Mouse (Mus musculus) inflammation-experienced regulatory T-cells, adult 6 months (primary cell): ENCODE measurements around the gene Neu3. TPM values are rescaled to one million over a fixed set of nuclear protein-coding genes. Genes with fewer than 3 reads are reported as not detected.

Experiments used
- ATAC-seq: one replicate; pipeline ENCODE4 v1.8.0; 2017
- polyA plus RNA-seq, 3 experiments: library from polyadenylated mRNA; unstranded; fragments of 100-300 nt; shearing (Covaris generic); gene quantifications; one replicate each; pipeline ENCODE4 v1.2.1; 2017

Neu3 gene
- 10 to 100 TPM; 27.1 to 30.3 (median 28.6) TPM for polyA plus RNA-seq

DNA sequence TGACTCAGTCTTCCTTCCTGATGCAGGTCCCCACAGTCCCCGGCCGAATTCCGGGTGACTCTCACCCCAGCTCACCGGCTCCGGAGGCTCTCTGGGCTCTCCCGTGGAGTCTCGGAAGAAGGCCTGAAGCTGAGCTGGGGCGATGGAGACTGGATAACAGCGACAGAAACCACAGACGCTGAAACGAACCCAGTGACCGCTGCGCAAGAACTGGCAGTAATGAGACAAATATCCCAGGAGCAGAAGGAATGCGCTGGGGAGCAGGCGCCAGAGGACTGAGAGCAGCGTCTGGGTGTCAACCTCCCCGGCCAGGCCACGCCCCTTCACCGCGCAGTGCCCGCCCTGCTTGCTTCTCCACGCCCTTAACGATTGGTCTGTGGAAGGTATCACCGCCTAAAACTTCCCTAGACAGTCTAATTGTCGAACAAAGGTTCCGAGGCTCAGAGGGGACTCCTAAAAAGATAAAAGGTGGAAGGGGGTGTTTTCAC, at the start of gene Neu3:
Gene Neu3 (minus strand): TSS at position 335 of the 488 bp plus-strand sequence.
- peak; percentile 95 for ATAC-seq

DNA sequence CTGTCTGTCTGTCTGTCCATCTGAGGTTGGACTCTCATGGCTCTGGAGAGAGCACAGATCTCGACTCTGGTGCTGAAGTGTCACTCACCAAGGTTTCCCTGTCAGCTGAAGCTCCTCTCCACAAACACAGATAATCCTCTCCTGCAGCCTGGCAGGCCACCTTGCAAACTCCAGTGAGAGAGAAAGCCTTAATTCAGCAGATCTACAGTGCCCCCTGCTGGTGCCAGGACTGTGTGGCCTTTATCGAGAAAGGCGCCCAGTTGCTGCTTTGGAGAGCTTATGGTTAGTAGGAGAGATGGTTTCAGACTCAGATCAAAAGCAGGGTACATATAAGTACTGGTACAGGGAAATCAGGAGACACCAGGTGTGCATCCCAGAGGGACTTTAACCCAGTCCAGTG, 48.1 kb upstream of the Neu3 start:
- peak; percentile 84 for ATAC-seq

DNA sequence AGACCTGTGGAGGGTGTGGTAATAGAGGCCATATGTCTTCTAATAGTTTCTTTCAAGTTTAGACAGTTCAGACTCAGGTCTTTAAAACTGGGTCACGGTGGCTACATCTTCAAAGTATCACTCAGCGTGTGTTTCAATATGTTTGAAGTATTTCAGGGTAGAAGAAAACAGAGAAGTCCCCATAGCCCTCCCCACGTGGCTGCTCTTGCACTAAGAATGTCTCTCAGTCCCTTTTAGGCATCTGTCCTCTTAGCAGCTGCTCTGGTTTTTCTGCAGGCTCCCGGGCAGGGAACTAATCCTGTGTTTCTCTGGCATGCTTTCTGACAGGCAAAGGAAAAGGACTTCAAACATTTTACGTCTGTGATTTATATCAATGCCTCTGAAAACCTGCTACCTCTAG, 47.7 kb upstream of the Neu3 start:
- ATAC-seq, result peak; percentile 50

DNA sequence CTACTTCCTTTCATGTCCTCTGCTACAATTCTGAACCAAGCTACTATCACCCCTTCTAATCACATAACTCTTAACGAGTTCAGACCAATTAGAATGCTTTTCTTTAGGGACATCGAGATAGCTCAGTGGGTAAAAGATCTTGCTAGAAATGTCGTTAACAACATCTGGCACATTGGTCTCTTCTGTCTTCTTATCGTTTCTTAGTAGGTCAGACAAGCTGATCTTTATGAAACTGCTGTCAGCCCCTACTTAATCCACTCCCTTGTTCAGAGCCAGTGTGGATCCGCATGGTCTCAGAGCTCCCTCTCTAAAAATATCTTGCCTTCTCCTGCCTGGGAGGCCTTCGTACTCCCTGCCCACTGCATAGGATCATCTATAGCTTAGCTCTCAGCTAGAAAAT, 45.7 kb upstream of the Neu3 start:
- ATAC-seq, result no peak

DNA sequence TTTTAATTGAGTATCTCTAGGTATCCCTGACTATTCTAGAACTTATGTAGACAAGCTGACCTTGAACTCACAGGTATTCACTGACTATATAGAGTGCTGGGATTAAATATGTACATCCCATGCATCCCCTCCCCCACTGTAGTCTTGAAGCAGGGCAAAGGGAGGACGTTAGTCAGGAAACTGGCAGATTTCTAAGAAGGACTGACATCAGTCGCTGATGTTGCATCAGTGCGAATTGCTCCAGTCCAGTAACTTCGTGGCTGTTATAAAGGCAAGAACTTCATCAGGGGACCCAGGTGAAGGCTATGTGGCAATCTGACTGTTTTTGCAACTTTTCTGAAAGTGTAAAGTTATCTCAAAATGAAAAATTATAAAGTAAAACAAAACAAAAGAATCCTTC, 41.1 kb upstream of the Neu3 start:
- ATAC-seq, result no peak

DNA sequence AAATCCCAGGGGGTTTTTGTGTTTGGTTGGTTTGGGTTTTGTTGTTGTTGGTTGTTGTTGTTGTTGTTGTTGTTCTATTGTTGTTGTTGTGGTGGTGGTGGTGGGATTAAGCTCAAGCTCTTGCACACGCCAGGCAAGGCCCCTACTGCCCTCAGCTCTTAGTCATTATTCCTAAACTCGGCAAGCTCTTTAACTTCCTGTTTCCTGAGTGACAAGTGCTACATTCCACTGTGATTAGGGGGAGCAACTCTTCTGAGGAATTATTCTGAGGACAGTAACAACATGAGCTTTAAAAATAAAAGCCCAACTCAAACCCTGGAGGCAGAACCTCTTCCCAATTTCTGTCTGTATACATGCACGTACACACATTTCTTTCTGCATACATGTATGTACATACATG, 37.0 kb upstream of the Neu3 start:
- ATAC-seq, result no peak

DNA sequence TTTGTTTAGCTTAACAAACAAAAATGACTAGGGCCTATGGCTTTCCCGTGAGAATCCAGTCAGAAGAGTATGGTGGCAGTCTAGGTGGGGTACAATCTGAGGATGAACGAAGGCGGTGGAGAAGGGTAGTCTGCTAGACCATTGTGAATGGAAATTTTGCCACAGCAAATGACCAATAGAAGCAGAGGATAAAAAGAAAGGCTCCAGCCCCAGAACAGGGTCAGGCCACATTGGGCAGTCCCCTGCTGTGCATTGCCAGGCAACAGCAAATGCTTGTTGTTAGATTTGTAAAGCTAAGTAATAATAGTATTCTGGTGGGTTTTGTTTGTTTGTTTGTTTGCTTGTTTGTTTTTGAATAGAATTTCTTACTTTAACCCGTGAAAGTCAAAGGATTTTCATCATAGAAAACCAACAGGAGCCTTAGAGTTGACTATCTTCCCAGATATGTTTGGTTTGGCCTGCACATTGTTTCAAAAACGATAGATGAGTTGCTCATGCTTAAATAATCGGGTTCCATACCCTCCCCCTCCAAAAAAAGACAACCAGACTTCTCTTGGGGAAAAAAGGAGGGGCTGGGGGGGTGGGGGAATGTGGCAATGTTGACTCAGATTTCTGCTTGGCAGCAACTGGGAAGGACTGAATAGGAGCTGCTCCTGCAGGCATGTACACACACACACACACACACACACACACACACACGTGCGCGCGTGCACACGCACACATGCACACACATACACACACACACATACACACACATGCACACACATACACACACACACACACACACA, 36.2 kb upstream of the Neu3 start:
- ATAC-seq, result no peak

DNA sequence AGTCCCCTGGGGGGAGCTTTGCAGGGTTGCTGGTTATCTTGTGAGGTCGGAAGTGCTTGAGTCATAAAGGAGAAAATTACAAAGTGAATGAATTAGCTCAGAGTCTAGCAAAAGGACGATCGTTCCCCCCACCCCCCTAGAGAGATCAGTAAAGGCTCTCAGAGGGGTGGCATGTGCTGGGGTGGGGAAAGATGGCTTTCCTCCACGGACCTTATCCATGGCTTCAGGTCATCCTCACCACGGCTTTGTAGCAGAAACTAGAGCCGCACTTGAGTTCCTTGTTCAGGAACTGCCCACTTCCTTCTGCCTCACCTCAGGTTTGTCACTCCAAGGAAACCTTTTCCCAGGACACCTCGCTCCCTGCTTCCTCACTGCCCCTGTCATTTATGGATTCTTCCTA, 35.1 kb upstream of the Neu3 start, which contains the start of gene Spcs2:
Gene Spcs2 (minus strand): TSS at position 101 of the 400 bp plus-strand sequence.
- ATAC-seq, result no peak

DNA sequence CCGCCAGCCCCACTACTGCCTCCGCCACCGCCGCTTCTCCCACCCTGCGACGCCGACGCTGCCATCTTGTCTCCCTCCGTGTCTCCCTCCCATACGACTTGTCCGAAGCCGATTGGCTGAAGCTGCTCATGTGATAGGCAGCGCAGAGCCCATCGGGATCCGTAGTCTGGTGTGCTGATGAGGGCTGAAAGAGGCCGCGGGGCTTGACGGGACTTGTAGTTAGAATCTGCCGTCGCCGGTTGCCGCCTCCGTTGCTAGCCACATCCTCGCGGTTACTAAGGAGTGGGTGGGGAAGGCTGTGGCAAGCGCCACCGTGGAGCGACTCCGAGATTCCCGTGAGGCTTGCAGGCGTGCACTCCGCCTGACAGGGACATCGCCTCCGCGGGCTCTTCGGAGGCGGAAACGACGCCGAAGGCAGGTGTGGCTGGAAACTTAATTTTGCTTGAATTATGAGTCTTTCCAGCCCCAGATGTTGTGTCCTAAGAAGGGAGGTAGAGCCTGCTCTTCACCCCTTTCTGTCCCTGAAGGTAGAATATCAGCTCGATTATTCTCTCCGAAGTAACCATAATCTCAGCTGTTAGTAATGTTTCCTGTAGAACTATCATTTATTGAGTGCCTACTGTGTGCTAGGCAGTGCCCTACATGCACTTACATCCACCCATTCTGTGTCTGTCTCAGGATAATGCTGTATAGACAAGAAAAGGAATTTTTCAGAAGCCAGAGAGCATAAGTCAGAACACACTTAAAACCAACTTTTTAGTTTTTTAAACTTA, 30.8 kb upstream of the Neu3 start, which contains the start of gene Xrra1:
Gene Xrra1 (plus strand): TSS at position 304 of the 773 bp plus-strand sequence.
- ATAC-seq, result peak; percentile 86

DNA sequence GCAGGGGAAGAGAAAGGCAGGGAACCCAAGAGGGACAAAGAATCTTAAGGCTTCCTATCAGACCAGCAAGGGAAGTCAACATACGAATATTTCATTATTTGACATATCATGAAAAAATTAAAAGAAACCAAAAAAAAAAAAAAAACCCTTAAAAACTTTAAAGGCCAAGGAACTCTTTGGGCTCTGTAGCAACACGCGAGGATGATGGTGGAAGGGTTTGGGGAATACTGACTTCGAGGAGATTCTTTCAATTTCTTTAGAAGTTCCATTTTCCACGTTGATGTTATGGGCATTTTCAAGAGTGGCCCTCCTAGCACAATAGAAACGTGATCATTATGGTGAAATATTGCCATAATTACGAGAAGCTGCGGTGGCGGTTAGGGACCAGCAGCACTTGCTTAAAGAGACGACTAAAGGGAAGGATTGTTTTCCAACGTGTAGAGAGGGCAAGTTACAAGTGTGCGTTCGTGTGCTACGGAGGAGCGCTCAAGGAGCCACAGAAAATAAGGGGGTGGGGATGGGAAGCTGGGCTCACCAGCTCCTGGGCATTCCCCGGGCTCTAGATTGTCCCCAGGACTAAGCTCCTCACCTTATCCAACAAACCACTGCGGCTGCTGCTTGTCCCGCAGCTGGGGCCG, 30.1 kb upstream of the Neu3 start:
- ATAC-seq, result no peak

DNA sequence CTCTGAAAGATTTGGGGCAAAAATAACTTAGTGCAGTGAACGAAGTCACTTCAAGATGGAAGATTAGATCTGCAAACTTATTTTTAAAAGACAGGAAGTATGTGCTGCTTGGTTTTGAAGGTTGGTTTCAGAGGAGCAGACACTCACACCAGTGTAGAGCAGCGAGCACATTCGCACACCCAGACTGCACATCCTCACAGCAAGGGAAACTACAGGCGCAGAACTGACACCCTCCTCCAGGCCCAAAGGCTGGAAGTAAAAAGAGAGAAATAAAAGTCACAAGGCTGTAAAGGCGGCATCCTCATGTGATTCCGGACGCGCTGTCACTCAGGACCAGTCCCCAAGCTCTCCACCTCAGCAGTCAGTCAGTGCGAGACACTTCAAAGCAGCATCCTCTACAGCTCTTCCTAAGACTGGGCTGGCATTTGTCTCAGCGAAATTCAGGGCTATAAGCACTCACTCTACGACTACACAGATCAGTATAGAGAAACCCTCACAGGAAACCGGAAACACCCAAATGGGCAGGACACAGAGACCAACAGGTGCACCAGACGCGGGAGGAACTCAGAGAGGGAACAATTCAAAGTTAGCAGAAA, 28.1 kb upstream of the Neu3 start:
- peak; percentile 60 for ATAC-seq

DNA sequence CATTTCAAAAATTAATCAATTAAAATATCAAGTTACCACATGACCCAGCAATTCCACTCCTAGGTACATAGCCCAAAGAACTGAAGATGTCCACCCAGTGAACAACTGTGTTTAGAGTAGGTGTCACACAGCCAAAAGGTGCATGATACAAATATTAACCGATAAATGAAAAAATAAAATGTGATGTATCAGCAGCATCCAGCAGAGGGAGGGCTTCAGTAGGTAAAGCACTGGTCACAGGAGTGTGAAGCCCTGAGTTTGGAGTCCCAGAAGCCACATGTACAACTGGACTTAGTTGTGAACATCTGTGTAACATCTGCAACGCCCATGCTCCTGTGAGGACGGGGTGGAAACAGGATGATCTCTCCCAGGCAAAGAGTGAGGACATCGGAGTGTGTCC, 26.1 kb upstream of the Neu3 start:
- no peak for ATAC-seq

DNA sequence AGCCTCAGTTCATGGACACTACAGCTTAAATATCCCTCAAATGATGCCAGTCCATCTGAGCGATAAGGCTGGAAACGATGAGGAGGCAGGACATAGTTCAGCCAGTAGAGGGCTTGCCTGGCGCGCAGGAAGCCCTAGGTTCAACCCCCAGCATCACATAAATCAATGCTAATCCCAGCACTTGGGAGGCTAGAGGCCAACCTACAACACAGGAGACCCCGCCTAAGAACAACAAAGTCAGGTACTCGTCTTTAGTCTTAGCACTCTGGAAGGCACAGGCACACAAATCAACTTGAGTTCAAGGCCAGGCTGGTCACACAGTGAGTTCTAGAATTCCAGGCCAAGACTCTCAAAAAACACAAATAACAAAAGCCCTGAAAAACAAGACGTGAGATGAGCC, 25.1 kb upstream of the Neu3 start:
- no peak for ATAC-seq

DNA sequence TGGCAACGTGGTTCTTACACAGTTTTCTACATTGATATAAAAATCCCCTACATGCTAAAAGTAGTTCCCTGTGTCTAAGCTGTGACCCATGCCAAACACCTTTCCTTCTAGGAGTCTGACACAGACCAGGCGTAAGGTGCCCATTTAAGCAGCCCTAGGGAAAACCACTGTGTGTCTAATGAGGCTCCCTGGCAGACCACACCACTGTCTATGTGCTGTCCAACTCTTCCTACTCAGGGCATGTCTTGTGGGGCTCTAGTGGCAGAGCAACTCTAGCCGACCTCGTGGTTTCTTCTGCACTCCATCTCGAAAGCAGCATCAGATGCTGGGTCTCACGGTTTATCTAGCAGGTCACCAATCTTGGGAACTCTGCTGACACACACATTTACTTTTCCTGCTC, 23.4 kb upstream of the Neu3 start:
- no peak for ATAC-seq

DNA sequence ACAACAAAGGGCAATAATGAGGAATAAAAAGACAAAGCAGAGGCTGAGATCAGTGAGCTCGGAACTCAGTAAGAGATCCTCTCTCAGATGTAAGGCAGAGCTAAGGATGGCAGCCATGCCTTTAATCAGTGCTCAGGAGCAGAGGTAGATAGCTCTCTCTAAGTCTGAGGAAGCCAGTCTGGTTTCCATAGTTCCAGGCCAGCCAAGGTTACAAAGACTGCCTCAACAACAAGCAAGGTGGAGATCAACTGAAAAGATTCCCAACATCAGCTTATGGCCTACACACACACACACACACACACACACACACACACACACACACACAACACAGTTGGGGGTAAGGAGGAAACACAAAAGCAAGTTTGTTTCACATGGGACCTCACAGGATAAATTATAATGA, 22.9 kb upstream of the Neu3 start:
- ATAC-seq, result no peak

DNA sequence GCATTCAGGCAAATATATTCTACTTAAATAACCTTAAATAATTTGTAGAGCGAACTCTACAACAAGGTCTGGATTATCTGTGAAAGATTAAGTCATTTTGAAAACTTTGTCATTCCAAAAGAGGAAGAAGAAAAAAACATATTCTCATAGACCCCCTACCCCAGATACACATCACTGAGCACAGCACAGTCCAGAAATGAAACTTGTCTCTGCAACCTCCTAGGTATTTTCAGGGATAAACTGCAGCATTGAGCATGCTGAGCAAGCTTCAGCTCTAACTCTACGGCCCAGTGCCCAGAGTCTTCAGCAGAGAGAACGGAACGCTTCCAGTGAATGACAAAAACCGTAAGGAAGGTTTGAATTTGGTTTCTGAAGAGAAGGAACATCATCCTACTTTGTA, 22.3 kb upstream of the Neu3 start:
- ATAC-seq, result no peak

DNA sequence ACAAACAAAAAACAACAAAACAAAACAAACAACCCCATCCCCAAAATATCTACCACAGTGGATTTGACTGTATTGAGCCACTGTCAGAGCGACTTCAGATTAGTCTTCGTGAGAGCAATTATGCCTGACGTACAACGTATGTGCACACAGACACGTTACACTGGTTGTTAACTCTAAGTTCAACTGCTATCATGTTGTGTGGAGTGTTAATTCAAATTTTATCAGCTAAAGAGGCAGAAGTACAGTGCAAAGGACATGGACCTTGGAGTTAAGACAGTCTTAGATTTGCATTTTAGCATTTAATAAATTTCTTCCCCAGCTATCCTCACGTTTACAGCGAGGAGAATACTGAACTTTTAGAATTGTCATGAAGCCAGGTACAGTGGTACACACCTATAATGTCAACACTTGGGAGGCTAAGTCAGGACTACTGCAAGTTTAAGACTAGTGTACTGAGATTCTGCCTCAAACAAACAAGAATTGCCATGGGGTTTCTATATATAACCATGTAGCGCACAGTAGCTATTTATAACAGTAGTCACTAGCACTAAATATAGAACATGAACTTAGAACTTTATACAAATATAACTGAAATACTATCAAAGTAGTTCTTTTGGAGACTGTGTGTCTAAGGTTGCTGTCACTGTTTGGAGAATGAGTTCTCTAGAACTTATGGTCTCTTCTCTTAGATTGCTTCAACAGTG, 17.5 kb upstream of the Neu3 start:
- no peak for ATAC-seq

DNA sequence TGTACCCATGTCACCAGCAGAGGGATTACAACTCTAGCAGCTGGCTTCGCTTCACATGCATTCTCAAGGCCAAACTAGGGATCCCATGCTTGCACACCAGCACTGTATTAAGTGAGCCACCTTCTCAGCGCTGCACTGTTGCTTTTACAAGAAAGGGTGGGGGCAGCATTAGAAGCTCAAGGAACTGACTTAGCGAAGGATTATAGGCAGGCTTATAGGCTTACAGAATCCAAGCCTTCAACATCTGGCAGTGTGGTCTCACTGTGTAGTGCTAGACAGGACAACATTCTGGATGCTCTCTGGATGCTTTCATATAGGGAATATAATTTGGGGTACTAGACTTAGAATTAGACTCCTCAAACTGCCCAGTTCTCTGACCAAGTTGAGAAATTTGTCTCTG, 10.0 kb upstream of the Neu3 start:
- ATAC-seq, result no peak

DNA sequence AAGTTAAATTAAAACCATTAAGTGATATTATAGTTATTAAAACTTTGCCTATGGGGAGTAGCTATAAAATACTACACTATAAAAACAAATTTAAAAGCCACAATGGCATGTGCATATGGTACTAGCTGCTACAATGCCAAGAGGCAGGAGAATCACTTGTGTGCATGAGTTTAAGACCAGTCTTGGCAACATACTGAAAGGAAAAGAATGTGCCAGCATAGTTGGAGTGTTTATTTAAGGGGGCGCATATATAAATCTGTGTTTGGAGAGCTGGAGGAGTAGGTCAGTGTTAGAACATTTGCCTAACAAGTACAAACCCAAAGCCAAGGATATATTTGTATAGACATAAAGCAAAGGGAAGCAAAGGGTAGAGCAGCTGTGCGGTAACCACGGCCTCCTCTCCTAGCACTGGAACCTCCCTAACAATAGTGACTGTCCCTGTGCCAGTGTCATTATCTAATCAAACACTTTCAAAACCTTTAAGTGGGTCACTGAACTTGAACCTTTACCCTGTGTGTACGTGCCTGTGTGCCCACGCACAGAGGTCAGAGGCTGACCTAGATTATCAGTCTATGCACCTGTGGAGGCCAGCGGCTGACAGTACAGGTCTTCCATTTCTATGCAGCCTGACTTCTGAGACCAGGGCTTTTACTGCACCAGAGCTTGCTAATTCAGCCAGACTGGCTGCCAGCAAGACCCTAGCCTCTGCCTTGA, 9.3 kb upstream of the Neu3 start:
- ATAC-seq, result no peak

DNA sequence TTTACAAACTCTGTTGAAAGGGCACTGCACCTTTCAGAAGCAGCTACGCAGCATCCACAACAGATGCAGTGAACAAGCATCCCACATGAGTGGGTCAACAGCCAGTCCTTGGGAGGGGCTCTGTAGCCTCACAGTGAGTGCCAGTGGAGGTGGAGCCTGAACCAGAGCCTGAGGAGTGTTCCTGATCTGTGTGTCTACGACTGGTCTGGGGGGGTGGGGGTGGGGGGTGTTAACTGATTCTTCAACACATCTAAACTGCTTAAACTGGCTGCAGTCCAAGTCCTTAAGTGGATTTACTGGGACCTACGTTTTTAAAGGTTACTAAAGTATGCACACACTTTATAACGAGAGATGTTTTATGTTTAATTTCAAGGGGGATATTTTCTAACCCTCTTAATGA, 8.6 kb upstream of the Neu3 start:
- ATAC-seq, result no peak

DNA sequence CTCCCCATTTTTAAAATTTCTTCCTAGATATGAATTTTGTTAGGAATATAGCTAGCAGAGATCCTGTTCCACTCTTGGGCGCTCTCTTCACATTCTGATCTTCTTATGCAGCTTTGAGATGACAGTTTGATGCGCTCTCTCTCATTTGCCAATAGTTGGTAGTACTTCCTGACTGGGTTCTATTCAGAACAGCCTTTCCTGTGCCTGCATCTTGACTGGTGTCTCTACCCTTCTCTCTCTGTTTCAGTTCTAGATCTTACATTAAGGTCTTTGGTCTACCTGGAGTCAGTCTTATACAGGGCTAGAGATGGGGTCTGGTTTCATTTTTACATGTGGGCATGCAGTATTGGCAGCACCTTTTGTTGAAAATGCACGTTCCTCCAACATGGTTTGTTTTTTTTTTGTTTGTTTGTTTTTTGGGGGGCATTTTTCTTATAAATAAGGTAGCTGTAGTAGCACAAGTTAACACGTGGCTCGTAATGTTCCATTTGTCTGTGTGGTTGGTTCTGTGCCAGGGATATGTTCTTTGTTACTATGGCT, 6.2 kb upstream of the Neu3 start:
- peak; percentile 42 for ATAC-seq
